Mouse (Mus musculus): ENCODE results near the gene Lin52.

DNA sequence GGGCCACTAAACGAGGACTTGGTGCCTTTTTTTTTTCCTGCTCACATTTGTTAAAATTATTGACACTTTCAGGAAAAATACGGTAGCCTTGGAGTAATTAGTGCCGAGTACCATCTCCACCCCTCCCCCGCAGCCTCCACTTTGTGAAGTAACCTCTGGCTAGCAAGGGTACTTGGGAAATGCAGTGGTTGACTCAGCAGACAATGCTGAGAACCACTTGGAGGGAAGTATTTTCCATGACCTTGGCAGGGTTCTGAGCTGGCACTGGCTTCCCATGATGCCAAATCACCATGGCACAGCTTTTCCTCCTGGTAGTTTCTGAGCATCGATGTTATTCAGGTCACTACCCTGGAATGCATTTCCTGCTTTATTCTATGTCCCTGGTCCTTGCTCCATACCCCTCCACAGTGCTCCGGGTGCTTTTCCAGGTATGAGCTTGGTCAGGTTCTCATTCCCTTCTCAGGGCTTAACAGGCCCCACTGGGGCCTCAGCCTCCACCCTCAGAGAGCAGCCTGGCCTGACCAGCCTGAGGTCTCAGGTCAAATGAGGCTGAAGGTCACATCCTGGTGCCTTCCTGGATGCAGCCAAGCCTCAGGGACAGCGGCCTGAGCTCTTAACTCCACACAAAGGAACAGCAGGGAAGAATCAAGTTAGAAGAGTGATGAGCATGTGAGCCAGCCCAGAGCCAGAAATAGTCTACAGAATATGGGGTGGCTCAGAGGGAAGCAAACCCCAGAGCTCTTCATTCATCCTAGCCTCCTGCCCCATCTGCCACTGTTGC is 82.7 kb downstream of the Lin52 start:
- TF ChIP-seq TAL1 (IDR thresholded peaks at IDR 0.05; ENCODE audit: low read length) = no peak
- no peak for TF ChIP-seq GATA1 (IDR thresholded peaks at IDR 0.05; ENCODE audit: low read length)

Measured in erythroblast, embryonic 14.5 days (primary cell).